Mouse (Mus musculus) inflammation-experienced regulatory T-cells, adult 6 months (primary cell): ENCODE data around the gene Bcl2l12. TPM values are rescaled to one million over a fixed set of nuclear protein-coding genes. Genes with fewer than 3 reads are reported as not detected.
A peak's percentile ranks its signal among the peaks of the same experiment; 100 is the strongest.
"Not testable (repeated sequence)": the region's sequence is repeated elsewhere in the genome, so short reads cannot be mapped to it uniquely, and the experiment has no call there.

Experiments
- ATAC-seq: one replicate; pipeline ENCODE4 v1.8.0; 2017
- polyA plus RNA-seq, 3 experiments: library from polyadenylated mRNA; unstranded; fragments of 100-300 nt; shearing (Covaris generic); gene quantifications; one replicate each; pipeline ENCODE4 v1.2.1; 2017

Bcl2l12 gene
- polyA plus RNA-seq, result 10 to 100 TPM; 21.0 to 29.3 (median 26.6) TPM

- no peak for ATAC-seq
Measured at GRCm38 (mm10) chr7:44998501-44998955, at the start of gene Bcl2l12. Gene Bcl2l12, minus strand, starts transcription at chr7:44998712.

- ATAC-seq, result no peak
Measured at GRCm38 (mm10) chr7:45047491-45047890, 49.0 kb upstream of the Bcl2l12 start.

DNA sequence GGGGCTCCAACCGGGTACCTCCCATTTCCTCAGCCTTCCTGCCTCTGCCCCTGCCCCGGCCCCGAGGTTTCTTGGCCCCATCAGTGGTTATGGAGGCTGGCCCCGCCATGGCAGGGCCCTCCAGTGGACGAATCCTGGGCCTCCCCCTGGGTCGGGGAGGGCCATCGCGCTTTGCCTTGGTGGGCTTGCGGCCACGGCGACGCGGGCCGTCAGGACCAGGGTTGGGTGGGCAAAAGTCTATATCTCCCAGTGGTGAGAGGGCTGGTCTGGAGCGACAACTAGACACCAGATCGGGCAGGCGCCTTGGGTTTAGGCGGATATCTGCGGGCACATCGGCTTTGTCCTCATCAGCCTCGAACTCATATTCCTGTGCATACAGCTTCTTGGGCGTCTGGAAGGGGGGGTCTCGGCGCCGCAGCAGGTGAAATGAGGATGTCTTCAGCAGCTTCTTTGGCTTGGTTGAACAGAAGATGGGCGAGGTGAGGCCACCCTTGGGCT, 48.4 kb upstream of the Bcl2l12 start:
- no peak for ATAC-seq

DNA sequence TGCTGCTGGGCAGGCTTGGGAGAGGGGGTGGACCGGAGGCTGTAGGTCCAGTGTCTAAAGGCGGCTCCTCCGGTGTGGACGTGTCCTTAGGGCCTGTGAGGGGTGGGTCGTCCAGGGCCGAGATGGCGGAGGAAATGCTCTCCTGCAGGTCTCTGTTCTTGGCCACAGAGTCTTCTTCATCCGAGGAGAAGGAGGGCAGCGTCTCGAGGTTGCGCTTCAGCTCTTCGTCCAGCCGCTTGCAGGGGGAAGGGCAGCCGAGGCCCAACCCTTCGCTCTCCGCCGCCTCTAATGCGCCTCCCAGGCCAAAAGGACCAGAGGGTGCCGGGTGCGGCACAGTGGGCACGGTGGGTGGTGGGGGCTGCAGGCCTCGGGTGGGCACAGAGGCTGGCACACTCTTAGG, 47.2 kb upstream of the Bcl2l12 start:
- no peak for ATAC-seq

DNA sequence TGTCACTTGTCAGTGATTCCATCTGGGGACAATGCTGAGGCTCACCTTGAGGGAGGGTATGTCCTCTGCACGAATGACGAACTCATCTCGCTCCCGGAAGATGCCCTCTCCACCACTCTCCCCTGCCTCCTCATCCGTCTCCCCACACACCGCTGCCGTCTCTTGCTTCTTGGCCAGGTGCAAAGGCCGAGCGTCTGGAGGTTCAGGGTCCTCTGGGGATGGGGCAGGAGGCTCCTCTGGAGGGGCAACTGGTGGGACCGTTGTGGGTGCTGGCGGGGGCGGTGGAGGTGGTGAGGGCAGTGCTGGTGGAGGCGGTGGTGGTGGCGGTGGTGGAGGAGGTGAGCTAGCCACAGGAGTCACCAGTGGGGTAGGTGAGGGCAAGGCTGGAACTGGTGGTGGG, 44.8 kb upstream of the Bcl2l12 start:
- no peak for ATAC-seq

DNA sequence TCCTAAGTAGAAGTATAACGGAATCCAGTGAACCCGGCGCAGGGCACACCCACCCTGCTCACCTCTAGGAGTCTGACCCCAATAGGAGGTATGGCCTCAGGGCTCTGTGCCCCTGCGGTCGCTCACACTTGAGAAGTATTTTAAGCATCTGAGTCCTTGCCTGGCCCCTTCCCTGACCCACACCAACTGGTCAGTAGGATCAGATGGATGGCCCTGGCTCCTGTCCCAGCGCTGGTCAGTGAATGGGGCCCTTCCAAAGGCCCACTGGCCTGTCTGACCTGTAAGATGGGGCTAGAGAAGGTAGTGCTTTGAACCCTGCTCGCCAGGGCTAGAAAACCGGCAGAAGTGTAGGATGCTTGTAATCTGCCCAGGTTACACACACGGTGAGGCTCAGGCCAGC, 42.3 kb upstream of the Bcl2l12 start:
- no peak for ATAC-seq

- no peak for ATAC-seq
Measured at GRCm38 (mm10) chr7:45038411-45038810, 39.9 kb upstream of the Bcl2l12 start.

GRCm38 (mm10) chr7:45037720-45038361, 39.3 kb upstream of the Bcl2l12 start:
- peak; percentile 72 for ATAC-seq

DNA sequence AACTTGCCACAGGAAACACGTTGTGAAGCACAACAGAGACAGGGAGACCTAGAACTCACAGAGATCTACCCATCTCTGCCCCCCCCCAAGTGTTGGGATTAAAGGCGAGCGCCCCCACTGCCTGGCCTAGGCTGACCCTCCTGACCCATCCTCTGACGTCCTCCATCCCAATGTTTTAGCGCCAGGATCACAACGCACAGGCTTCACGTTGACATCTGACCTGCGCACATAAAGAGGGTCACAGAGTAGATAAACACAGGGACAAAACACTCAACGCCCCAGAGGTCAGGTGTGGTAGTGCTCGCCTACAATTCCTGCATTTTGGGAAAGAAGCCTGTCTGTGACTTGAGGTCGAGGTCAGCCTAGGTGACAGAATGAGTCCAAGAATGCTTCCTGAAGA, 38.2 kb upstream of the Bcl2l12 start:
- ATAC-seq, result no peak

DNA sequence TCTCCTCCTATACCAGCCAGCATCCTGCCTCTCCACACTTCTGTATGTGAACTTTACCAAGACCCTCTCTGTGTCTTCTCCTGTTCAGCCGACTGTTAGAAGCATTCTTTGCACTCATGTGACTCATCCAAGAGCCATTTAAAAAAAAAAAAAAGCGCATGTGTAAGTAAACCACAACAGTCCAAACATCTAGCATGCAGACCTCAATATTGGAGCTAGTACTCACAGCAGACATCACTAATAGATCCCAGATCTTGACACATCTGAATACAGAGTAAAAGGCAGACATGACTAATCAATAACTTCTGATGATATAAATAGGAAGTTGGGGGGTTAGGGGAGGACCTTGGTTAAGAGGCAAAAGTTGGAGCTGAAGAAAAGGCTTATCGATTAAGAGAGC, 37.1 kb upstream of the Bcl2l12 start:
- no peak for ATAC-seq

DNA sequence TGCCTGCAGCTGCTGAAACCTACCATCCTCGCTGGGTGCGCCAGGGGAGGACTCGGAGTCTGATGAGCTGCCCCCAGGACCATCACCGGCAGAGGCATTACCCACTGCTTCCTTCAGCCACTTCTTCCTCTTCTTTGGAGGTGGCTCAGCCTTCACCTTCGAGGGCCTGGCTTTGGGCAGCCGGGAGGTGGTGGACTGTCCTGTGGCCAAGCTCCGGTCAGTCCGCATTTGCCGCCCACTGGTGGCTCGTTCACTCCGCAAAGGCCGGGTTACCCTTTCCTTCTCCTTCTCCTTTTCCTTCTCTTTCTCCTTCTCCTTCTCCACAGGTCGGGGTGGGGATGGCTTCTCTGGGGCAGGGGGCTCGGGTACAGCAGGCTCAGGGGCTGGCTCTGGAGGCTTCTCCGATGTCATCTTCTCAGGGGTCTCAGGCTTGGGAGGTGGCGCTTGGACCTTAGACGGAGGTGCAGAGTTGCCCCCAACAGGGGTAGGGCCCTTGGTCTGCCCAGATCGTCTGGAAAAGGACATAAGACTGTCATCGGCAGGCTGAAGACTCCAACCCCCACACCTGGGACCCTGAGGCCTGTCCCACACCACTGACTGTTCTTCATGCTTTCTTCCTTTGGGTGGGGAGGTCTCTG, 35.3 kb upstream of the Bcl2l12 start:
- ATAC-seq, result no peak

DNA sequence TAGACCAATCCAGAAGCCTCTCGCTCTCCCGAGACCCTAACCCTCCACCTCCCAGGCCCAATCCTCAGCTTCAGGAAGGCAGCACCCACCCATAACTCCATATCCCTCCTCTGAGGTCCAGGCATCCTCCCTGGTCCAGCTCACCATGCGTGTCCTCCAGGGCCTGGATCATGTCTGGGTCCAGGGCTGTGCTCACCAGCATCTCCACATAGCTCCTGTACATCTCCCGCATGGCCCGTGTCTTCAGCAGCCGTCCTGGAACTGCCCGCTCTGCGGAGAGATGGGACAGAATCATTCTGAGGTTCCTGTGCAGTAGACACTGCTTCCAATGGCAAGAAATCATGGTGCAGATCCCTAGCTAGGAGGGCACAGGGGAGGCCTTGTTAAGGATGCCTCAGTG, 32.3 kb upstream of the Bcl2l12 start:
- no peak for ATAC-seq

DNA sequence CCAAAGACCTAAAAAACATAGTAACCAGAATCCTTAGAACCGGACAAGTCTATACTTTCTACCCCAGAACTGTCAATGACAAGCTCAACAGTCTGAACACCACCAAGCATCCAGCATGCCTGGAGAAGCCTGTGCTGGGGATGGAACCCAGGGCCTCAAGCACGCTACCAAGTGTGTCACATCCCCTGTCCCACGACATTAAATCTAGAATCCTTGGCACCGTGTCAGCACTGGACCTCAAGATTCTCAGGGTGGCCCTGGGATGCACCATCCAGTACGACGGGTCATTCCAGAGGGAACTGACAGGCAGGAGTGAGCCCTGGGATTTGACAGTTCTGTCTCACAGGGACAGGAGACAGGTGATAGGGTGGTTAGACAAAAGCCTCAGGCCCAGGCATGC, 31.5 kb upstream of the Bcl2l12 start:
- no peak for ATAC-seq

GRCm38 (mm10) chr7:45028351-45028750, 29.8 kb upstream of the Bcl2l12 start:
- no peak for ATAC-seq

DNA sequence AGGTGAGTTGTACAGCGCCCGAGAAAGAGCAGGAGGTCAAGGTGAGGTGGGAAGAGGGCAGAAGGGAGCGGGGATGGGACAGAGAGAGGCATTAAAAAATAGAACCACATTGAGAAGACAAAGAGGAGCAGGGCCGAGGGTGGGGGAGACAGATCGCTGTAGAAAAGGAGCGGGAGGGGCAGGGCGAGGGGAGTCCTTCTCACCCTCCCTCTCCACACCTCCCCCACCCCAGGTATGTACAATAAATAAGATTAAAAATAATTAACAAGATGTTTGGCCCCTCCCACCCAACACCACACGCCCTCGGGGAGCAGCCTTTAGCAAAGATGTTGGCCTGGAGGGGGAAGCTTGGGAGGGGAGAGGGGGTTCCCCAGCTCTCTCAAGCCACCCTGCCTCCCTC, 29.2 kb upstream of the Bcl2l12 start:
- ATAC-seq, result no peak

DNA sequence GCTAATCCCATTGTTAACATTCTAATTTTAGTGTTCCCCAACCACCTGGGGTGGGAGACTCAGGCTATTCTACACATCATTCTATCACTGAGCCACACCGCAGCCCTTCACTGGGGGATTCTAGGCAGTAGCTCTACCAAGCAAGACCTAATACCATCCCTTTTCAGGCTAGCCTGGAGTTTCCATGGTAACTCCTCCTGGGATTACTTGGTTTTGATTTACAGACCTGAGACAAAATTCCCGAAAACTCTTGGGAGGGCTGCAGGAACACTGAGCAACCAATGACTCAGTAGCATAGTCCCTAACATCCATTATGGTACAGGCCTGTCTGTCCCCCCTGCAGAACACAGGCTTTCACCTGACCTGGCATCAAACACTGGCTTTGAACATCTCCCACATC, 27.7 kb upstream of the Bcl2l12 start:
- ATAC-seq, result no peak

GRCm38 (mm10) chr7:45025601-45026220, 27.2 kb upstream of the Bcl2l12 start:
- no peak for ATAC-seq

GRCm38 (mm10) chr7:45024281-45025248, 26.1 kb upstream of the Bcl2l12 start:
- no peak for ATAC-seq

DNA sequence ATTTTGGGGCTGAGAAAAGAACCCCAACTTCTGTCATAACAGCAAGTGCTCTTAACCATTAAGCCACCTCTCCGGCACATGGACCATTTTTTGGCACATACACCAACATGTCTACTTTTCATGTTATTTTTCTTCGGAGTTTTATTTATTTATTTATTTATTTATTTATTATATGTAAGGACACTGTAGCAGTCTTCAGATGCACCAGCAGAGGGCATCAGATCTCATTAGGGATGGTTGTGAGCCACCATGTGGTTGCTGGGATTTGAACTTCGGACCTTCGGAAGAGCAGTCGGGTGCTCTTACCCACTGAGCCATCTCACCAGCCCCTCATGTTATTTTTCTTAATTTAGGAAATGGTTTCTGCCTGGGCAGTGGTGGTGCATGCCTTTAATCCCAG, 25.2 kb upstream of the Bcl2l12 start:
- not testable (repeated sequence) for ATAC-seq

- no peak for ATAC-seq
Measured at GRCm38 (mm10) chr7:45020225-45020624, 21.7 kb upstream of the Bcl2l12 start.

GRCm38 (mm10) chr7:45019031-45019571, 20.6 kb upstream of the Bcl2l12 start:
- no peak for ATAC-seq
